Mouse (Mus musculus): ENCODE results near the gene Invs.
"Not testable (repeated sequence)": the region's sequence is repeated elsewhere in the genome, so short reads cannot be mapped to it uniquely, and the experiment has no call there.

The Invs gene

DNA sequence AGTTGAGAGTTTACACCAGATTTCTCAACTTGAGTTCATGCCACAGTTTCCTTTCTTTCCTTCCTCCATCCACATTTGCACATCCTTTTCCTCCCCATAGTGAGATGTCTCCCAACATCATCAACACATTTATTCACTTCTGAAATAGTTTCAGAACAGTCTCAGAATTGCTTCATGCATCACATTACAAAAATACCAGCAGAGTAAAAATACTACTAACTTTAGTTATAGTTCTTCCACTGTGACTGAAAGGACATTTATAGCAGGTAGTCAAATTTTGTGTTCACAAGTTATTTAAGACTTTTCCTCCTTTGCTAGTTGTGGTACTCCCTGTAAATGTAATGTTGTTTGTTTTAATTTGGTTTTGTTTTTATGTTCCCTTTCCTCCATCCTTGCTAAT, 47.6 kb downstream of the Invs start:
- no peak for DNase-seq (ENCODE audit: low read depth, low spot score)

DNA sequence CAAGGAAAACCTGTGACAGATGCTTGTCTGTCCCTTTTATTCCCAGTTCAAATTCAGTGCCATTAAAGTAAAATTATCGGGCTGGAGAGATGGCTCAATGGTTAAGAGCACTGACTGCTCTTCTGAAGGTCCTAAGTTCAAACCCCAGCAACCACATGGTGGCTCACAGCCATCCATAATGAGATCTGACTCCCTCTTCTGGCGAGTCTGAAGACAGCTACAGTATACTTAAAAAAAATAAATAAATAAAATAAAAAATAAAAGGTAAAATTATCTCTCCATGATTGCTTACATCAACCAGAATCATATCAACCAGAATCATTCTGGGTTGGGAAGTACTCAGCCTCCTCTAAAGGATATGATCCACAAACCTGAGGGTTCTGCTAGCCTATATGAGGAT, 48.5 kb downstream of the Invs start:
- no peak for DNase-seq (ENCODE audit: low read depth, low spot score)

DNA sequence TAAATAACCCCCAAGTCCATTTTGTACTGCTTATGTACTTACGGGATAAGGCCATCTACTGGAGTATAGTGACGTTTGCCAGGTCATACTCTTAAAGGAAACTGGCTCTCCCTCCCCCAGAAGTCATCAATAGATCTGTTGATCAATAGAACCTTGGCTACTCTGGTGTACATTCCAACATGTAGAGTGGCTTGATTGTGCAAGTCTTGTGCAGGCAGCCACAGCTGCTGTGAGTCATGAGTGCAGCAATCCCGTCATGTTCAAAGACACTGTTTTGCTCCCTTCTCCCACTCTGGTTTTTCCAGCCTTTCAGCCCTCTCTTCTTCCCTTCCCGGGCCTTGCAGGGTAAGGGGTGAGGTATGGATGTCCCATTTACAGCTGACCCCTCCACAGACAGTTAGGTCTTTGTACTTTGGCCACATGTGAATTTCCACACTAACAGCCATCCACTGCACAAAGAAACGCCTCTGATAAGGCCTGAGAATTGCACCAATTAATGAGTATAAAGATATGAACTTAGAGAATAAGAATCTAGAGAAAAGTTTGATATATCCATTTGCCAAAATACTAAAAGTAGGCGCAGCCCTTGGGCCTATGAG, 53.0 kb downstream of the Invs start:
- DNase-seq (ENCODE audit: low read depth, low spot score) = no peak

DNA sequence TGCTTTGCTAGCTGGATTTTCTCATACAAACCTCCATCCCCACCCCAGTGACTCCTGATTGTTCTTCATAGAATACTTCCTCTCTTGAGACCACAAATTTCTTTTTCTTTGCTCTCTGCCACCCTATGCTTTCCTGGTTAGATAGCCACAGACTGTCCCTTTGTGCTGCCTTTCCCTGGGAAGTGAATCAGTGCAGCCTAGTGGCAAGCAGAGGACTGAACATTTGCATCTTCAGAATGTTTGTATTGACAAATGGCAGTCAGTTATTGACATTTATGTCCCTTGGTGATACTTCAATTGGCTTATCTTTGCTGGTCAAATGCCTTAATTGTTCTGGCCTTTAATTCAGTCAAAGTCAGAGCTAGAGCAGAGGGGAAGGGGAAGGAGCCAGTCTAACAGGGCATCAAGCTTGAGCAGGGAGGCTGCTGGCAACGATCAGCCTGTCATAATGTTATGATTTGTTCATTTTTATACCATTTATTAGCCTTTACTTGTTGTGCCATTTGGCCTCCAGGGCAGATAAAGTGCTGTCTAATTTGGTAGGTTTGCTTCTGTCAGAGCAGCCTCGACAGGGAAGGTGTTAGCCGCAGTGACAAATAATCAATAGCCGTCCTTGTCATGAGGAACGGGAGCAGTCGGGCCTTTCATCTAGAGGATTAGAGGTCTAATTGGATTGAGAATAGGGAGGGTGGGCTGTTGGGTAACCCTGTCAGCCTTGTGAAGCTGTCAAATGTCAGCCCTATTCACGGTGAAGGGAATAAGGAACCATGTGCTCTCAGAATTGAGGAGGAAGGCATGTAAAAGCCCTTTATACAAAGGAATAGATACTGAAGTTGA, 55.6 kb downstream of the Invs start:
- no peak for DNase-seq (ENCODE audit: low read depth, low spot score)

DNA sequence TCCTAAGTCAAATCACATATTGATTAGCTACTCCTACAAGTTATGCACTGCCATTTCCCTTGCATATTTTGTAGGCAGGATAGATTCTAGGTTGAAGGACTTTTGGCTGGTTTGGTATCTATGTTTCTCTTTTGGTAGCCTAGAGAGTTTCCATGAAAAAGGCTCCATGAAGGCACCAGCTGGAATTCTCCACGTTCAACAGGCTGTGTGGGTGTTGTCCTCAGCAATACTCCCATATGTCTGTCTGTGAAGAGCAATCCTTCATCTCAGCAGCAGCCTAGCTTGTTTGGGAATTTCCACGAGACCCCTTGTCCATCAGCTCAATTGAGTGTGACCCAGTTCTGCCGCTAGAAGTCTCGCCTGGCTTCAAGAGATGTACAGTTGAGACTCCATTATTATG, 63.1 kb downstream of the Invs start:
- DNase-seq (ENCODE audit: low read depth, low spot score) = no peak

DNA sequence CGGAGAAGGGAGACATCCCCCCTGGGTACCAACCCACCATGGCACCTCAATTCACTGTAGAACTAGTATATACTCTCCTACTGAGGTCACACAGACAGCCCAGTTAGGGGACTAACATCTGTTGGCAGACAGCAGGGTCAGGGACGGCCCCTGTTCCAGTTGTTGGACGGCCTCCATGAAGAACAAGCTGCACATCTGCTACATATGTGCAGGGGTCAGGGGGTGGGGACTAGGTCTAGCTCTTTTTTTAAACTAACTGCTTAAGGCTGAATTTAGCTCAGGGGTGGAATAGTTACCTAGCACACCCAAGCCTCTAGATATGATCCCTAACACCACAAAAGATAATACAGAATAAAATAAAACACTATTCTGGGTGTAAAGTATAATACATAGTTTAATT, 82.8 kb downstream of the Invs start:
- no peak for DNase-seq (ENCODE audit: low read depth, low spot score)

DNA sequence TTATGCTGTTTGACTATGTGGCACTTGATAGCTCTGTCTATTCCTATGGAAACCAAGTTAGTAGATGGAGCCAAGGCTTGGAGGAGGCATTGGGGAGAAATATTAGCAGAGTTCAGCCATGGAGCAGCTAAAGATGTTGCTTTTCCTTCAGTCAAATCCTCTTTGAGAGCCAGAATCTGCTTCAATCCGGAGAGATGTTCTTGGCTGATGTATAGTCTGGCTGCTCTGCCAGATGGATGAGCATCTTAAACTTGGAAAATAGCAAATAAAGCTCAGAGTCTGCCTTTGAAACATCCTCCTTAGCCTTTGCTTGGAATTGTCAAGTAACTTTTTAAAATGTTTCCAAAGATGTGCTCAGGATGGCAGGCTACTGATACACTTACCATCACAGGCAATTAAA, 91.5 kb downstream of the Invs start:
- no peak for DNase-seq (ENCODE audit: low read depth, low spot score)

DNA sequence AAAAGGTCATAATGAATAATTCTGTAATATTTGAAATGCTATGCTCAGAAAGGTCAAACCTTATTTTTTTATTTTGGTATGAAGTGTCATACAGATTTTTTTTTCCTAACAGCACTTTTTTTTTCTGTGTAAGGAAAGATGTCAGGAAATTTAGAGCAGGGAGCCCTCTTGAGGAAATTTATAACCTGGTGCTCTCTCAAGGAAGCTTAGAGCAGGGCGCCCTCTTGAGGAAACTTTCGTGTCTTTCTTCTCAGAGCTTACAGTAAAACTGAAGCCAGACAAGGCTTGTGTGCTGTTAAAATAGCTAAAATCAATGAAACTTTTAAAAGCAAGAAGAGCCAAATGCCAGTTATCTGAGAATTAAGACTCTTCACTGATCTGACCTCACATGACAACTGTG, 101.4 kb downstream of the Invs start:
- peak; percentile 37 for DNase-seq (ENCODE audit: low read depth, low spot score)

DNA sequence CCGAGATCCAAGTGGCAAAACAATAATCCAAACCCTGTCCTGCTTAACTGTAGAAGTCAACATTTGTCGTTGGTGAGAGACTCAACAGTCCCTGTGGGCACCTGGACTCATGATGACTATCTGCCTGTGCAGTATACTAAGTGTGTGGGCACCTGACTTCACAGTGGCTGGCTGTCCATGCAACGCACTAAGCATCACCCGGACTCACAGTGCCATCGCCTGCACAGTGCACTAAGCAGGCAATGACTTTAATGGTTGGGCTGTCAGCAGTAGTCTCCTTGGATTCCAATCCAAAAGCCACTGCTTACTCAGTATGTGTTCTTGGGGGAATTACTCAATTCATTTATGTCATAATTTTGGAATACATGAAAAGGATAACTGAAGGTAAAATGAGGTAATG, 102.9 kb downstream of the Invs start:
- no peak for DNase-seq (ENCODE audit: low read depth, low spot score)

DNA sequence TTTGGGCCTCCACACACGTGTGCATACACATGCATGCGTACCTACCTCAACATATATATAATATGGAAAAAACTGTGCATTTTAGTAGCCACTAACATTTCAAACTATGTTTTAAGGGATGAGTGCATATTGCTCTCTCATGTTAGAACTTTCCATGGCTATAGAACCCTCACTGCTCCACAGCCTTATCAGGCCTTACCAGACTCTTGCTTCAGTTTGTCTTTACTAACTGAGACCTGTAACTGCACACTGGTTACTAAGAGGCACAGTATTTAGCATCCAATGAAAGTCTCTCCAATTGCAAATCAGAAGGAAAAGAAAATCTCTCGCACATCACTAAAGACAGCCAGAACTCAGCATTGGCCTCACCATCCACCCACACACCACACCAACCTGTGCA, 117.4 kb downstream of the Invs start:
- DNase-seq (ENCODE audit: low read depth, low spot score) = no peak

DNA sequence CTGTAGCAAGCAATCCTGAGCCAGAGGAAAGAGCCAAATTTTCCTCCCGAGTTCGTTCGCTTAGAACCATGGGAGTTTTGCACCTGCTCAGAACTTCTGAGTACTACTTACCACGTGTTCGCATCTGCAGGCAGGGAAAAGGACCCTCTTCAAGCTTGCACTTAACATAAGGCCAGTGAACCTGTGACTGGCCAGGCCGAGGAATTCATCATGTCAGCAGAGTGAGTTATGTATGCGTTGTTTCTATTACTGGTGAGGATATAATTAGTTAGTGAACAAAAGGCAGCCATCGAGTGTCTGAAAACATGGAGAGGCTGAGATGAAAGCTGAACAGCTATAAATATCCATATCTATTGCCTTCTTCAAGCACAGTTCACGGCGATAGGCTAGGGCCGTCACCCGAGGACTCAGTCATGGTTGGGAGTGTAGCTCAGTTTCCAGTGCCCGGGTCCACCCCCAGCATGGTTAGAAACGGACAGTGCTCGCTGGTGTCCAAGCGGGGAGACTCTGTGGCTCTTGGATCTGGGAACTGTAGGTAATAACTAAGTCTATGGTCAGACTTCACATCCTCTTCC, 123.6 kb downstream of the Invs start:
- no peak for DNase-seq (ENCODE audit: low read depth, low spot score)

DNA sequence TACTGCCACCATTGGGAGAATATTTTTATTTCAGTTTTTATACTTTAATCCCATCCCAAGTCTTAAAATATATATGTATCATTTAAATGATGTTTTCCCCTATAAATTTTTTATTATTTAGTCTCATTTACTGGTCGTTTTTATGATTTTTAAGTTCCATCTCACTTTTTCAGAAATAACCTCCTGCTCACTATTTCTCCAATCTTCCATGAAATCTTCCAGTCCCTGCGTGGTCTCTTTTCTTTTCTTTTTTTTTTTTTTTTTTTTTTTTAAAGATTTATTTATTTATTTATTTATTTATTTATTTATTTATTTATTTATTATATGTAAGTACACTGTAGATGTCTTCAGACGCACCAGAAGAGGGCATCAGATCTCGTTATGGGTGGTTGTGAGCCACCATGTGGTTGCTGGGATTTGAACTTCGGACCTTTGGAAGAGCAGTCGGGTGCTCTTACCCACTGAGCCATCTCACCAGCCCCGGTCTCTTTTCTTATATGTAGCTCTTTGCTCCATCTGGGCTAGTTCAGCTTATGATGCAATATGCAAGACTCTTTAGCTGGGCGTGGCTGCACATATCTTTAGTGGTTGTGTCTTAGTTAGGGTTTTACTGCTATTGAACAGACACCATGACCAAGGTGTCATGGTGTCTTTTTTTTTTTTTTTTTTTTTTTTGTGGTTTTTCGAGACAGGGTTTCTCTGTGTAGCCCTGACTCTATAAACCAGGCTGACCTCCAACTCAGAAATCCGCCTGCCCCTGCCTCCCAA, 126.3 kb downstream of the Invs start:
- not testable (repeated sequence) for DNase-seq (ENCODE audit: low read depth, low spot score)

DNA sequence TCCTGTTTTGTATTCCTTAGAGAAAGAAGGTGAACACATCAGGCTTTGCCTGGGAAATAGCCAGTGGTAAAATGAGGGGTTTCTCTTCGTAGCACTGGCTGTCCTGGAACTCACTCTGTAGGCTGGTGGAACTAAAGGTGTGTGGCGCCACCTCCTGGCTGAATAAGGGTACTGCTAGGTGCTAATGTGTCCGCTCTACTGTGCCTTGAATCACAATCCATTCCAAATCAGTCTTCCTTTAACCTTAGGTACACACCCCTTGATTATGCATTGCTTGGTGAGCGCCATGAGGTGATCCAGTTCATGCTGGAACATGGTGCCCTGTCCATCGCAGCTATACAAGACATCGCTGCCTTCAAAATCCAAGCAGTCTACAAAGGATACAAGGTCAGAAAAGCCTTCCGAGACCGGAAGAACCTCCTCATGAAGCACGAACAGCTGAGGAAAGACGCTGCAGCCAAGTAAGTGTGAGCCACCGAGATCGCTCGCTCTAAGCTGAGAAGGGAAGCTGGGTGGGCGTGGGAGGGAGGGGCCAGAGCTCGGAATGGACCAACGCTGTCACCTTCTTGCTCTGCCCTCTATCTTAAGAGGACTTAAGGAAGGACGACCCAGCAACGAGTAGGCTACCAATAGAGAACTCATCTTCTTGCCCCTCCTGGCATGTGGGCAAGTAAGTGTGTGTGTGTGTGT, 127.9 kb downstream of the Invs start:
- peak; percentile 45 for DNase-seq (ENCODE audit: low read depth, low spot score)

DNA sequence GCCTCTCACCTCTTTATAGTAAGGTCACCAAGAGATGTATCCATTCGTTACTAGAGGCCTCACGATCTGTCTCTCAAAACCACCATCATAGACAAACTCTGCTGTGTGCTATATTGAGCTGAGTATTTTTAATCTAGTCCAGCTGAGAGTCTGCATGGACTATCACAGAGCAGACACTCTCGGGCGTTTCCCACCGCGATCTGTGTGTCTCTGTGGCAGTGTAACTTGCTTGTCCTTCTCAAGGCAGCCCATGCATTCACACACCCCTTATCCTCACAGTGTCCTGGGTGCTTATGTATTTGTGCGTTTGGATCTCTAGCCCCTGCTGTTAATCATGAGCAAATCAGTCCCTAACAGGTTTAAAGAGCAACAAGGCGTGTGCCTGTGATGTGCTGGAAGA, 133.9 kb downstream of the Invs start:
- no peak for DNase-seq (ENCODE audit: low read depth, low spot score)

DNA sequence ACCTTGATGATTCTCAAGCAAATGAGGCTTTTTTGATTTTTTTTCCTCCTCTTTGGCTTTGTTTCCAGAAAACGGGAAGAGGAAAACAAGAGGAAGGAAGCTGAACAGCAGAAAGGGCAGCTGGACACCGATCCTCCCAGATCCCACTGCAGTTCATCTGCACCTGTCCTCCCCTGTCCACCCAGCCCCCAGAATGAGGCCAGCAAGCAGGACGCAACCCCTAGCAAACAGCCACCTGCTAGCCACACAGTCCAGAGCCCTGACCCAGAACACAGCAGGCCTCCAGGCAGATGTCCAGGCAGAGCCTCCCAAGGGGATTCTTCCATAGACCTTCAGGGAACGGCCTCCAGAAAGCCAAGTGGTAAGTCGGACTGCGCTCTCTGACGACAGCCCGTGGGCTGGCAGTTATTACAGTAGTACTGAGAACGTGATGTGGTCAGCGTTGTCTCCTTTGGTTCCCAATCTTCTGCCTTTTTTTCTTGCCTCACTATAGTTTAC, 136.3 kb downstream of the Invs start:
- no peak for DNase-seq (ENCODE audit: low read depth, low spot score)

DNA sequence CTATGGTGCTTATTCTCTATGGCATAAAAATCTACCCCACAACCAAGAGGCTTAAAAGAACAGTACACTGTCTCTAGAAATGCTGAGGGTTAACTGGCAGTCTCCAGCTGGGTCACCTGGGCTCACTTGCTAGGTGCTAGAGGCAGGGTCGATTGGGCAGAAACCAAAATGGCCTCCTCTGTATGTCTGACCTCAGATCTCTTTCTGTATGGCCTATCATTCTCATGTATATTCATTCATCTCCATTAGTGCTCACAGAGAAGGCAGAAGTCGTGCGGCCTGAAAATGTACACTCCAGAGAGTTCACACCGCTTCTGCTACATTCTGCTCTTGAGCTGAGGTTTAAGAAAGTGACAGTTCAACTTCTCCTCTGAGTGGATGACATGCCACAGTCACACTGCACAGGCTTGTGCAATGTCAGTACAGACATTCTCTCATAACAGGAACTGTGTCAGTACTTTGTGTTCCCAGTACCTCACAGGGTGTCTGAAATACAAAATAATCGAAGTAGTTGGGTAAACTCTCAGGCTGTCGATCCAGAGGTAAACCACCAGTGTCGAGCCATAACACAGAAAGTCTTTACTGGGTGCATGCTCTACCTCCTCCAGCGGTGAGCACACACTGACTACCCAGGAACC, 139.4 kb downstream of the Invs start:
- DNase-seq (ENCODE audit: low read depth, low spot score) = no peak

DNA sequence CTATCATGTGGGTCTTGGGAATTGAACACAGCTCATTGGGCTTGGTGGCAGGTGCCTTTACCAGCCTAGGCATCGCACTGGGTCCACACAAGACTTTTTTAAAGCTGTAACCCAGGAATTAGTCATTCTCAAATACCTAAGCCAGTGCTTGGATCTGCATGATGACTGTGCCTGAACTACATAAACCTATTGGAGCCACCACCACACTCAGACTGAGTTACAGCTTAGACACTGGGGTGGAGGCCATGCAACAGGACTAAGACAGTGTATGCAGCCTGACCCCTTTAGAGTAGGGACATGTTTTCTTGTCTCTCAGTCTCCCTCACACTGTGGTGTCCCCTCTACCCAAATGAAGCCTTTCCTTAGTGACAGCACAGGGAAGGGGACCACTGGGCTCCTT, 143.1 kb downstream of the Invs start:
- no peak for DNase-seq (ENCODE audit: low read depth, low spot score)

DNA sequence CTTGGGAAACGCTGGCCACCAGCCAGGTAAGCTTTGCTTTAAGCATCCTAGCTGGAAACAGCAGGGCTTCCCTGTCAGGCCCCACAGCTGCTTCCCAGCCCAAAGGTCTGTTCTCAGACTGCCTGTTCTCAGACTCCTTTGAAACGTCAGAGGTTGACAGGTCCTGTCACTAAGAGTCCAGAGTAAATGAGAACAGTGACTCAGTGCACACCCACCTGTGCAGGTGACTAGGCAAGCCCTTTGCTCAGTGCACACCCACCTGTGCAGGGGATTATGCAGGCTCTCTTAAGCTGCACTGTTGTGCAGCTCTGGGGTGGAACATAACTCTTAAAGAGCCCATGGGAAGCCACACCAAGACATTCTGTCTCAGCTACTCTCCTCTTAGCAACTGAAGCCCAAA, 144.2 kb downstream of the Invs start:
- no peak for DNase-seq (ENCODE audit: low read depth, low spot score)

DNA sequence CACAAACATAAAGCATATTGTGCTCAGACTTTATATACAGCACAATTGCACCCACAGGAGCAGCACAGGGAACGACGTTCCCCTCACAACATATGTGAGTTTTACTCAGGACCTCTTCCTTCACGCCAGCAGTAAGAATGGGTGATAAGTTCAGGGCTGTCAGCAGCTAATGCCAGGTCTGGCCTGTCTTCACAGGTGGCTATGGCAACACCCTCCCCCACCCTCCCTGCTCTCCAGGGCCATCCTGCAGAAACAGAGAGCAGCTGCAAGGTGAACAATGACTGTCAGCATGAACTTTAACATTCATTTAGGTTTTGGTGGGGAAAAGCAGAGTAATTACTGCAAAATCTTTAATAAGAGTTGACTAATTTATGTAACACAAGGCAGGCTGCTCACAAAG, 147.9 kb downstream of the Invs start:
- DNase-seq (ENCODE audit: low read depth, low spot score) = no peak

DNA sequence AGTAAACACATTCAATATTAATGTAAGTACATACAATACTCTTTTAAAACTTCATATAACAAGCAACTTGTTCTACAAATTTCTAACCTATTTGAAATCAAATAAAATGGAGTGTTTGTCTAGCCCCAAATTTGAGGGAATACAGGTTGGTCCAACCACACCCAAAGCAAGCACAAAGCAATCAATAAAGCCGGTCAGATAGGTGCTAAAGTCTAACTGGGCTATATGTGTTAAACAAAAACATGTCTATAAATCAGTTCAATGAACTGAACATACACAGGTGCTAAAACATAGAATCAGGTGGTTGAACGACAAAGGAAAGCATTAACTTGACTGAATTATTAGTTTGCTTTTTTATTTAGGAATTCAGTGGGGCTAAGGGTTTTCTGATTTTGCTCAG, 148.5 kb downstream of the Invs start:
- DNase-seq (ENCODE audit: low read depth, low spot score) = no peak

DNA sequence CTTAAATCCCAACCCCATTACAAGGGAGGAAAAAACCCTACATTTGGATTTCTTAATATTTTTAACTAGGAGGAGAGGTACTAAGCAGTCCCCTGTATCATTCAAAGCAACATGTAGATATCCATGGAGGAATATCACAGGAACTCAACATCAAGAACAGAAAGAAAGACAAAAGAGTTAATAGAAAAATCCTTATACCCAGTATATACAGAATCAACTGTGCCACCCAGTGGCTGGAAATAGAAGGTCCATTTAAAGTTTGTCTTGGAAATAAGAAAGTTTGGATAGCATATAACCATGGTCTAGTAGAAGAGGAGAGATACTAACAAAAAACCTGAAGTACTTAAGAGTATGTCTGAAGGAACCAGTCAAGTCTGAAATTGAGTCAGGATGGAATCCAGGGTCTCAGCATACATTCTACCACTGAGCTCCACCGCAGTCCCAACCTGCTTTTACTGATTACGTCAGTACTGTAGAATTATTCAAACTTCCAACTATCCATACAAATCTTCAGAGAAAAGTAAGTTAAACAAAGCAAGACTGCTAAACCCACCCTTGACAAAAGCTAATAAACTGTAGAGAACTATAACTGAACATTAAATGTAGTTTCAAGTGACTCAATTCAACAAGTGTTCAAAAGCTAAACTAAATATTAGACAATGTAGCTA, 174.7 kb downstream of the Invs start:
- no peak for DNase-seq (ENCODE audit: low read depth, low spot score)

All from CD4-positive helper T cell, adult 2 months (primary cell).